Mouse (Mus musculus) midbrain, postnatal 0 days (tissue): ENCODE results near the gene R3hdm4. TPM values are rescaled to one million over a fixed set of nuclear protein-coding genes. Genes with fewer than 3 reads are reported as not detected.

ENCODE experiments used
- ATAC-seq: fragments of 200-750 bp; cut with Nextera tagmentation; 2 replicates; pipeline ENCODE4 v1.8.0; 2017; ENCODE audit warnings: moderate number of reproducible peaks, mild to moderate bottlenecking, moderate TSS enrichment, moderate library complexity; ENCODE audit not compliant: low FRiP score
- DNase-seq: peaks from one replicate; pipeline ENCODE4 v3.0.0-alpha.2; 2015; ENCODE audit warnings: low spot score
- H3K27ac ChIP-seq: fragments of 300-500 bp; sonication (generic); 2 replicates; pipeline ENCODE4 v1.5.1; 2014; ENCODE audit warnings: low read depth, mild to moderate bottlenecking, low read length, mixed read lengths
- H3K27me3 ChIP-seq: fragments of 300-500 bp; sonication (generic); 2 replicates; pipeline ENCODE4 v1.6.1; 2014; ENCODE audit warnings: low read length, control low read depth, mixed read lengths; ENCODE audit not compliant: insufficient read depth
- H3K36me3 ChIP-seq: fragments of 300-500 bp; sonication (generic); 2 replicates; pipeline ENCODE4 v1.6.1; 2014; ENCODE audit warnings: low read length, control low read depth, mixed read lengths; ENCODE audit not compliant: insufficient read depth
- H3K4me1 ChIP-seq: fragments of 300-500 bp; sonication (generic); 2 replicates; pipeline ENCODE4 v1.6.1; 2014; ENCODE audit warnings: mild to moderate bottlenecking, control low read depth, antibody characterized with exemption, low read length, mixed read lengths; ENCODE audit not compliant: insufficient read depth
- H3K4me2 ChIP-seq: fragments of 300-500 bp; sonication (generic); 2 replicates; pipeline ENCODE4 v1.6.1; 2014; ENCODE audit warnings: low read depth, mild to moderate bottlenecking, low read length, mixed read lengths; ENCODE audit not compliant: poor library complexity, severe bottlenecking
- H3K4me3 ChIP-seq: fragments of 300-500 bp; sonication (generic); 2 replicates; pipeline ENCODE4 v1.5.1; 2014; ENCODE audit warnings: low read depth, mild to moderate bottlenecking, low read length, moderate library complexity
- H3K9ac ChIP-seq: fragments of 300-500 bp; sonication (generic); replicated peaks from 2 replicates; pipeline ENCODE4 v1.6.1; 2014; ENCODE audit warnings: mild to moderate bottlenecking, low read length, moderate library complexity, mixed read lengths; ENCODE audit not compliant: poor library complexity, severe bottlenecking
- H3K9me3 ChIP-seq: fragments of 300-500 bp; sonication (generic); 2 replicates; pipeline ENCODE4 v1.6.1; 2016; ENCODE audit warnings: low read length, control low read depth
- CTCF ChIP-seq: IDR thresholded peaks from 2 replicates; pipeline ENCODE4 v1.5.1; 2016; ENCODE audit warnings: antibody characterized with exemption, mild to moderate bottlenecking
- WGBS: fragments of 180-500 bp; shearing (Covaris S2); extraction: QIAGEN DNeasy Blood & Tissue Kit; methylation state at CpG from one replicate; pipeline ENCODE4 v1.1.7; 2014; 5-methylcytosine and 5-hydroxymethylcytosine counted together
- polyA plus RNA-seq: library from polyadenylated mRNA; unstranded; fragments of >200 nt; fragmentation: Nextera tagmentation; extraction: Ambion mirVana; gene quantifications from 2 replicates; pipeline ENCODE4 v1.2.1, GENCODE M21; 2015
- total RNA-seq: library from RNA; depleted of rRNA; stranded (reverse); fragments of >200 nt; gene quantifications from 2 replicates; pipeline ENCODE4 v1.2.3, GENCODE M21; 2014

The R3hdm4 gene
- total and polyA plus RNA-seq, 2 experiments from 2014 or later = 118 to 301 TPM

DNA sequence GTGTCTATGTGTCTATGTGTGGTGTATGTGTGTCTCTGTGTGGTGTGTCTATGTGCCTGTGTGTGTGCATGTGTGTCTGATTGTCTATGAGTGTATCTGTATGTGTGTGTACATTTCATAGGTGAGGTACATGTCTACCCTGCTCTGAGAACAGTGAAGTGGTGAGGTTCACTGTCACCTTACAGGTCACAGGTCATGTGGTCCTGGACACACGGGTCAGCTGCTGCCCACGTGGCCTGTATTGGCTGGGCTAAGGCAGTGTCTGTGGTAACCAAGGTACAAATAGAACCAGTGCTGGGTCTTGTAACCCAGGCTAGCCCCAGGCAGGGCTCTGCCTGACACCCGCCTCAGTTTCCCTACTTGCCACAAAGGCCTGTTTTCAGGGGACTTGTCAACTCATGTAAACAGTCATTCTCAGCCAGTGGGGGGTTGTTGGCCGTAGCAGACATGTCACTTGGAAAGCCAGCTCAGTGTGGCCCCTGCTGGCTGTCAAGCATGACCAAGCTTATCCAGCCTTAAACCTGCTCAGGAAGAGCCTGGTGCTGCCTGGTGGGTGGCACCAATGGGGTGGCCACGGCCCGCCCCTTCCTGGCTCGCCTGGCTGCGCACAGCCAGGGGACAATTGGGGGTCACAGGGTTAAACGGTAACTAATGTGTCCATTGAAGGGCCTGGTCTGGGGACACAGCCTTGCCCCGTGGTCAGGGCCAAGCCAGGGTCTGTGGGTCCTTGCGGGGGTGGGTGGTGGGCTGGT, 16.9 kb upstream of the R3hdm4 start:
- Histone ChIP-seq H3K9me3 (no peaks in the 10 kb centered on the region), H3K27ac (no peak overlapping the region), H3K4me1 (no peaks in the 10 kb centered on the region), H3K4me2 (no peak overlapping the region), H3K9ac (no peak overlapping the region), H3K27me3 (no peaks in the 10 kb centered on the region), H3K36me3 (0 out of 2 replicates have a peak, but pooled peaks cover 11% of the 10 kb centered on the region), H3K4me3 (no peak overlapping the region)
- no peak for TF ChIP-seq CTCF
- ATAC-seq = no peak
- no peak for DNase-seq
- WGBS = 56% methylated on average over 11 of the region's 11 CpGs

DNA sequence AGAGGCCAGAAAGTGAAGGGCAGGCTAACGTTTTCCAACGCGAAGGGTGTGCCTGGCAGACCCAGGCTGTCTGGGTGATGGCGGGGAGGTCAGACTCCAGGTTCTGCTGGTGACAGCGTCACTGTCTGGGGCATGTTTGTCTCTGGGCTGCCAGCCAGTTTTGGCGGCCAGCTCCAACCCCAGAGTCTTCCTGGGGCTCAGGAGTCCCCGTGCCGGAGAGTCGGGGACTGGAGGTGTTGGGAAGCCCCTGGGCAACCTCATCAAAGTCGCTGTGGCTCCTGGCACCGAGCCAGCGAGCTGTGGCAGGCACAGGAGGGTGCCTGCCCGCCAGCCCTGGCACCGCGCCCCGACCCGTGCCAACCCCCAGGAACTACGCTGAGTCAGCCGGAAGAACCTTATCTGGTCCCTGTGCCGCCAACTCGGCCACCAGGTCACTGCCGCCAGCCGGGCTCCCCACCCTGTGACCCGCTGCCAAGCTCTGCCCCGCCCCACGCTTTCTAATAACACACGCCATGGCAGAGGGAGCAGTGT, 16.0 kb upstream of the R3hdm4 start:
- H3K9ac ChIP-seq = no peak overlapping the region
- ATAC-seq (no peak), DNase-seq (peak; percentile 47)
- no peaks in the 10 kb centered on the region for H3K4me1 ChIP-seq
- TF ChIP-seq CTCF = no peak
- no peak overlapping the region for H3K4me2 ChIP-seq
- peaks cover 13% of the 10 kb centered on the region; the same call in 1 of the 2 replicates for H3K36me3 ChIP-seq
- H3K27ac ChIP-seq = no peak overlapping the region
- 56% methylated on average over 27 of the region's 27 CpGs for WGBS
- no peak overlapping the region for H3K4me3 ChIP-seq
- H3K27me3 ChIP-seq = no peaks in the 10 kb centered on the region
- no peaks in the 10 kb centered on the region for H3K9me3 ChIP-seq

DNA sequence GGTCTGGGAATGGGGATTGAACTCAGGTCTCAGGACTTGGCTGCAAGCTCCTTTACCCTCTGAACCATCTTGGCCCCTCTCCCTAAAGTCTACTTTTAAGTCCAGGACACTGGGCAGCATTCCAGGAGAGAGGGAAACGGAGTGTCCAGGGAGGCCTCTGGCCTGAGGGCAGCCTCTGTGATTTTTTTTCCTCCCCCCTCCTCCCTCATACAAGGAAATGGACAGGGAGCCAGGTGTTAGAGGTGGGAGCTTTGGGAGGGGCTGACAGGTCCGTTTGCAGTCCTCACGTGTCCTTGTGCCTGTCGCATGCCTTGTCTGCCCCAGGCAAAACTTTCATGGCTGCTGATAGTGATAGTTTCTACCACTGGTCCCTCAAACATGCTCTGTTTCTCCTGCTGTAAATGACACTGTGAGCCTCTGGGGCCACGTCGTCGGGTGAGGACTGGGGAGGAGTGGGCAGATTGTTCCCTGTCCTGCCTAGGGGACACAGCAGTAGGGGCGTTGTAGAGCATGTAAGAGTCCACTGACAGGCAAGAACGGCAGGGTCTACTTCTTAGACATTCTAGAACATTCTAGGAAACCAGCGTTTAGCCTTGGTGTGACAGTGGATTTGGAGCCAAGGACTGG, 15.4 kb upstream of the R3hdm4 start:
- H3K4me2 ChIP-seq = no peak overlapping the region
- H3K36me3 ChIP-seq = peaks cover 18% of the 10 kb centered on the region; the same call in 1 of the 2 replicates
- DNase-seq = no peak
- H3K27me3 ChIP-seq = no peaks in the 10 kb centered on the region
- 70% methylated on average over 10 of the region's 10 CpGs for WGBS
- no peaks in the 10 kb centered on the region for H3K4me1 ChIP-seq
- no peak overlapping the region for H3K27ac ChIP-seq
- ATAC-seq = no peak
- H3K9ac ChIP-seq = no peak overlapping the region
- H3K4me3 ChIP-seq = no peak overlapping the region
- no peak for TF ChIP-seq CTCF
- H3K9me3 ChIP-seq = no peaks in the 10 kb centered on the region

DNA sequence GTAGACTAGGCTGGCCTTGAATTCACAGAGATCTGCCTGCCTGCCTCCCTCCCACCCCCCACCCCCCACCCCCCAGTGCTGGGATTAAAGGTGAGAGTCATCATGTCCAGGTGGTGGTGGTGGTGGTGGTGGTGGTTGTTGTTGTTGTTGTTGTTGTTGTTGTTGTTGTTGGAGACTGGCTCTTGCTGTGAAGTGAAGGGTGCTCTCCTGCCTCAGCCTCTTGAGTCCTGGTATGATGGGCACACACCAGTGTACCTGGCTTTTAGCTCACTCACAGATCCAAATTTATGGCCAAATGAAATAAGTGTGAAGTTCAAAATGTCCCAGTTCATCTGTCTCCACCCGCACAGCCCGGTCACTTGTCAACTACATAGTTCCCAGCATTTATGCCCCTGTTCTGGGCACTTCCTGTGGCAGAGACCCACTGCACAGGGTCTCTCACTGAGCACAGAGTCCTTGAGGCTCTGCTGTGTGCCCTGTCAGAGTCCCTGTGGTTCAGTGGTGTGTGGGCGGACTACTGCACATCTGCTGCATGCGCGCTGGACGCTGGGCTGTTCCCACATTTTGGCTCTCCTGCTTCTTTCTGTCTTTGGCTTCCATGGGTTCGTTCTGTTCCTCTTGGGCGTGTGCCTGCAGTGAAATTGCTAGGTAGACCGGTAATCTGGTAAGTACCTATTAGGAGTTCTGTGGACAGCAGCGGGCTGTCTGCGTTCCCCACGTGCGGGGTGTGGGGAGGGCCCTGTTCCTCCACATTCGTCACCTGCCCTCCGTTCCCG, 14.0 kb upstream of the R3hdm4 start:
- Histone ChIP-seq H3K36me3 (peaks cover 21% of the 10 kb centered on the region; the same call in 1 of the 2 replicates), H3K9me3 (no peaks in the 10 kb centered on the region), H3K27ac (no peak overlapping the region), H3K4me2 (no peak overlapping the region), H3K27me3 (no peaks in the 10 kb centered on the region), H3K4me1 (no peaks in the 10 kb centered on the region), H3K4me3 (no peak overlapping the region), H3K9ac (no peak overlapping the region)
- DNase-seq (no peak), ATAC-seq (no peak)
- no peak for TF ChIP-seq CTCF
- WGBS = 86% methylated on average over 16 of the region's 16 CpGs

DNA sequence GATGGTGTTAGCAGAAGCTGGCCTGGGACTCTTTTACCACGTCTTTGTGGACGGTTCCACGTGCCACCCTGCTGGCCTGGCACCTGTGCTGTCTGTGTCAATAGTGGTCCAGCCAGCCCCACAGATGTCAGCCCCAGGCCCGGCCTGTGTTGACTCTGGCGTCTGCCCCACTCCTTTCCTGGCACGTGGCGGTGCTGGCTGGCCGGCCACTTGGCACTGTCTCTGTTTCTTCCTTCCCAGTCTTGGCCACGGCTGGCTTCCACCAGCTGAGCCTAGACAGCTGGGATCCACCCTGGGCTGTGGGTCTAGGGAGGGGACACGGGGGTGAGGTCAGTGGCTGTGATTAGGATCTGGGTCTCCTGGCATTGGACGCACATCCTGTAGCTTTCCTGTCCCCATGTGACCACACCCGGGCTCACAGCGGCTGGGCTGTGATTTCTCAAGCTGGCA, 13.3 kb upstream of the R3hdm4 start:
- 50% methylated on average over 13 of the region's 13 CpGs for WGBS

More for the DNA sequence above, 13.3 kb upstream of the R3hdm4 start:
- DNase-seq (peak; percentile 86), ATAC-seq (peak; percentile 53)
- no peak overlapping the region for H3K27ac ChIP-seq
- H3K9ac ChIP-seq = no peak overlapping the region
- no peak overlapping the region for H3K4me3 ChIP-seq
- TF ChIP-seq CTCF = no peak
- H3K4me2 ChIP-seq = no peak overlapping the region
- H3K9me3 ChIP-seq = no peaks in the 10 kb centered on the region
- H3K27me3 ChIP-seq = no peaks in the 10 kb centered on the region
- no peaks in the 10 kb centered on the region for H3K4me1 ChIP-seq
- peaks cover 18% of the 10 kb centered on the region; the same call in 1 of the 2 replicates for H3K36me3 ChIP-seq
